Mouse (Mus musculus) stomach, postnatal 0 days (tissue): Measurements from ENCODE around the gene Fads3.

ENCODE experiments used
- CTCF ChIP-seq: IDR thresholded peaks from 2 replicates; pipeline ENCODE4 v1.5.1; 2016; ENCODE audit warnings: antibody characterized with exemption, low read depth, mild to moderate bottlenecking, moderate library complexity
- EP300 ChIP-seq: optimal IDR thresholded peaks from 2 replicates; pipeline ENCODE3; 2016; ENCODE audit warnings: antibody characterized with exemption

GRCm38 (mm10) chr19:10055783-10056660 is 14.7 kb downstream of the Fads3 start:
- TF ChIP-seq CTCF (peak; percentile 20; the same call in 1 of the 2 replicates), EP300 (no peak)
